Mouse (Mus musculus): ENCODE data around the gene Aebp1. TPM values are rescaled to one million over a fixed set of nuclear protein-coding genes. Genes with fewer than 3 reads are reported as not detected.

Aebp1 gene
- polyA plus RNA-seq, 1 experiment = 14.0 TPM

DNA sequence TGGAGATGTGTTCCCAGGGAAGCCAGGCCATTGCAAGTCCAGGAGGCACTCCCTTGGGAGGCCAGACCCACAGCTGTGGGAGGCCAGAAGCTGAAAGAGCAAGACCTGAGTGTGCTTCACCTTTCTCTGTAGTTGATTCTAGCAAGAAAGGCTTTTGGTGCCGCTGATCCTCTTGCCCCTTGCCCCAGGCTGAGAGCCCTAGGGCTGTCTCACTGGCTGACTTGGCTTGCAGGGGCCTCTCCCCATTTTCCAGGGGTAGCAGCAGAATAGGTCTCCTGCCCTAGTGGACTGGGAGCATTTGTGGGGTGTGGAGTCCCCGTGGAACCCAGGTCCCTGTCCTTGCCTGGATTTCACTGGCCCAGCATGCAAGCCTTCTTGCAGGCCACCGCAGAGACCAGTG is 39.6 kb downstream of the Aebp1 start:
- H3K27ac ChIP-seq (ENCODE audit: insufficient read depth, low read length) = 0 out of 2 replicates have a peak overlapping the region, but pooled peaks have one; percentile 2
- H3K4me3 ChIP-seq (ENCODE audit: insufficient read depth, low read length) = peak overlapping the region; percentile 1; the same call in 1 of the 2 replicates
- TF ChIP-seq CTCF (IDR thresholded peaks at IDR 0.05; ENCODE audit: extremely low read depth, insufficient read depth, low read length) (no peak), POLR2A (IDR thresholded peaks at IDR 0.05; ENCODE audit: extremely low read depth, insufficient read depth, low read length) (no peak)
- peaks cover 6% of the 10 kb centered on the region; the same call in 1 of the 2 replicates for H3K4me1 ChIP-seq (ENCODE audit: control insufficient read depth, insufficient read depth, low read length)

DNA sequence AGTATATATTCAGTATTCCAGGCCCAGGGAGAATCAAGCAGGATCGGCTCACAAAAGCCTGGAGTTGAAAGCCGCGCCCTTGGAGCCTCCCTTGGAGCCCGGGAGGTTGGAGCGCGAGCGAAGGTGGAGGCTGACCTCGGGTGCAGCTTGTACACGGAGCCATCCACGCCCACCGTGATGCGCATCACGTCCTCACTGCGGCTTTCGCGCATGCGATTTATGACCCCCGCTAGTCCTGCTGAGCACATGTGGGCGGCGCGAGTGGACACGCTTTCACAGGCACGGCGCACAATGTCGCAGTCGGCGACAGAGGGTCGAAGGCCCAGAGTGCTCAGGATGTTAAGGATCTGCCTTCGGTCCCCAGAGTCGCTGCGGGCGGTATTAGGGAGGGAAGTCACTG is 40.2 kb downstream of the Aebp1 start:
- peak overlapping the region; percentile 40; the same call in 1 of the 2 replicates for H3K27ac ChIP-seq (ENCODE audit: insufficient read depth, low read length)

DNA sequence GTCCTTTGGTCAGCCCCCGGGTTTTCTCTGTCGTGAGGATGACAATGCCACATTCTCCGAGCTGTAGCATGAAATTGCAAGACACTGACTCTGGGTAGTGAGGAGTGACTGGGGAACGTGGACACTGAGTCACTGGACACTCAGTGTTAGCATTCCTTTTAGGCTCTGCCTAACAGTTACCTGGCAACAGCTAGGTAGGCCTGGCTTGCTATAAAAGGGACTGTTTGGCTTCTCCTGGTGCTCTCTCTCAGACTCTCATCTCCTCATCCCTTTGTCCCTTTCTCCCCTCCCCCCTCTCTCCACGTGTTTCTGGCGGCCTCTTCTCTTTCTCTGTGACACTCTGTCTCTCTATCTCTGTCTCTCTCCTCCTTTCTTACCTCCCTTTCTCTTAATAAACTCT is 40.6 kb downstream of the Aebp1 start:
- Histone ChIP-seq H3K4me3 (ENCODE audit: insufficient read depth, low read length) (peak overlapping the region; percentile 1; the same call in 1 of the 2 replicates), H3K4me1 (ENCODE audit: control insufficient read depth, insufficient read depth, low read length) (peaks cover 6% of the 10 kb centered on the region; the same call in 1 of the 2 replicates), H3K27ac (ENCODE audit: insufficient read depth, low read length) (peak overlapping the region; percentile 40; the same call in 1 of the 2 replicates)
- TF ChIP-seq POLR2A (IDR thresholded peaks at IDR 0.05; ENCODE audit: extremely low read depth, insufficient read depth, low read length) (no peak), CTCF (IDR thresholded peaks at IDR 0.05; ENCODE audit: extremely low read depth, insufficient read depth, low read length) (no peak)

More for the DNA sequence above, 40.2 kb downstream of the Aebp1 start:
- TF ChIP-seq POLR2A (IDR thresholded peaks at IDR 0.05; ENCODE audit: extremely low read depth, insufficient read depth, low read length) (peak; percentile 42; the same call in 1 of the 2 replicates), CTCF (IDR thresholded peaks at IDR 0.05; ENCODE audit: extremely low read depth, insufficient read depth, low read length) (no peak)
- peaks cover 6% of the 10 kb centered on the region; the same call in 1 of the 2 replicates for H3K4me1 ChIP-seq (ENCODE audit: control insufficient read depth, insufficient read depth, low read length)
- H3K4me3 ChIP-seq (ENCODE audit: insufficient read depth, low read length) = peak overlapping the region; percentile 1; the same call in 1 of the 2 replicates

DNA sequence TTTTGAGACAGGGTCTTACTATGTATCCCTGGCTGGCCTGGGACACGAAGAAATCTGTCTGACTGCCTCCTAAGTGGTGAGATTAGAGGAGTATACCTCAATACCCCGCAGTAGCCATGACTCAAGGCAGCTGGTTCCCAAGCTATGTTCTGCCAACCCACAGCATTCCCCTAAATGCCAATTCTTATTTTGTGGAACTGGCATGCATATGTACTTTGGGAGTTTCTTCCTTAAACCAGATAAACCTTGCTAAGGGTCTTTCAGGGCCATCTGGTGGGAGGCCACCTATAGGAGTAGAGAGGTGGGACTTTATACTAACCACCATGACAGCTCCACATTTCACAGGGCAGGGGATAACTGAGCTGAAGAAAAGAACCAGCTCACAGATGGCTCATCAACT is 42.1 kb downstream of the Aebp1 start:
- Histone ChIP-seq H3K4me3 (ENCODE audit: insufficient read depth, low read length) (no peak overlapping the region), H3K27ac (ENCODE audit: insufficient read depth, low read length) (no peak overlapping the region), H3K4me1 (ENCODE audit: control insufficient read depth, insufficient read depth, low read length) (peaks cover 6% of the 10 kb centered on the region; the same call in 1 of the 2 replicates)
- no peak for TF ChIP-seq CTCF (IDR thresholded peaks at IDR 0.05; ENCODE audit: extremely low read depth, insufficient read depth, low read length)

DNA sequence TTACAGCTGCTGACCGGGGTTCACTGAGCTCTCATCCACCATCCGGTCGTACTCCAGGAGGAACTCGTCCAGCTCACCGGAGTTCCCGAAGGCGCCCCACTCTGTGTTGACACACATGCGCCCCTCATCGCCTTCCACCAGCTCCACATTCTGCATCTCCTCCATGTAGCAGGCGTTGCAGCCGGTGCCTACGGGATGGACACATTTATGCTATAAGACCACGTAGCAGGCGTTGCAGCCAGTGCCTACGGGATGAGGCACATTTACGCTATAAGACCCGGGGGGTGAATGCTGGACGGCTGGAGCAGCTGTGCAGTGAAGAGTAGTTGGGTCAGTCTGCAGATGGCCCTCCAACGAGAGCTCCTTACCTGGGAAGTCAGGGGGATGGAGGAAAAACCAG is 42.6 kb downstream of the Aebp1 start:
- Histone ChIP-seq H3K27ac (ENCODE audit: insufficient read depth, low read length) (no peak overlapping the region; the same call in 1 of the 2 replicates), H3K4me3 (ENCODE audit: insufficient read depth, low read length) (no peak overlapping the region), H3K4me1 (ENCODE audit: control insufficient read depth, insufficient read depth, low read length) (peaks cover 6% of the 10 kb centered on the region; the same call in 1 of the 2 replicates)
- no peak for TF ChIP-seq POLR2A (IDR thresholded peaks at IDR 0.05; ENCODE audit: extremely low read depth, insufficient read depth, low read length)
- no peak for TF ChIP-seq CTCF (IDR thresholded peaks at IDR 0.05; ENCODE audit: extremely low read depth, insufficient read depth, low read length)

DNA sequence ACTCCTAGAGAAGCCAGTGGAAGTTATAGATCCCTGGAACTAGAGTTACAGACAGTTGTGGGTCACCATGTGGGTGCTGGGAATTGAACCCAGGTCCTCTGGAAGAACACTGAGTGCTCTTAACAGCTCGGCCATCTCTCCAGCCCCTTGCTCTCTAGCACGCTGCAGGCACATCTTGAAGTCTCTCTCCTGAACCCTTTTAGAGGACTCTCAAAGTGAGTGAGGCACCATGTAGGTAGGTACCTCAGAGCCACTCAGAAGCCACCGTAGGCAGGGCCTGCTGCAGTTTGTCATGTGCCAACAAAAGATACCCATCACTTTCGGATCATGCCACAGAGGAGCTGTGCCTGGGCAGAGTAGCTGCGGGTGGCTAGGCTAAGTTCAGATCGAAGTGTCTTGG is 43.1 kb downstream of the Aebp1 start:
- peaks cover 6% of the 10 kb centered on the region; the same call in 1 of the 2 replicates for H3K4me1 ChIP-seq (ENCODE audit: control insufficient read depth, insufficient read depth, low read length)
- H3K4me3 ChIP-seq (ENCODE audit: insufficient read depth, low read length) = no peak overlapping the region
- H3K27ac ChIP-seq (ENCODE audit: insufficient read depth, low read length) = no peak overlapping the region
- TF ChIP-seq POLR2A (IDR thresholded peaks at IDR 0.05; ENCODE audit: extremely low read depth, insufficient read depth, low read length) (no peak), CTCF (IDR thresholded peaks at IDR 0.05; ENCODE audit: extremely low read depth, insufficient read depth, low read length) (no peak)

DNA sequence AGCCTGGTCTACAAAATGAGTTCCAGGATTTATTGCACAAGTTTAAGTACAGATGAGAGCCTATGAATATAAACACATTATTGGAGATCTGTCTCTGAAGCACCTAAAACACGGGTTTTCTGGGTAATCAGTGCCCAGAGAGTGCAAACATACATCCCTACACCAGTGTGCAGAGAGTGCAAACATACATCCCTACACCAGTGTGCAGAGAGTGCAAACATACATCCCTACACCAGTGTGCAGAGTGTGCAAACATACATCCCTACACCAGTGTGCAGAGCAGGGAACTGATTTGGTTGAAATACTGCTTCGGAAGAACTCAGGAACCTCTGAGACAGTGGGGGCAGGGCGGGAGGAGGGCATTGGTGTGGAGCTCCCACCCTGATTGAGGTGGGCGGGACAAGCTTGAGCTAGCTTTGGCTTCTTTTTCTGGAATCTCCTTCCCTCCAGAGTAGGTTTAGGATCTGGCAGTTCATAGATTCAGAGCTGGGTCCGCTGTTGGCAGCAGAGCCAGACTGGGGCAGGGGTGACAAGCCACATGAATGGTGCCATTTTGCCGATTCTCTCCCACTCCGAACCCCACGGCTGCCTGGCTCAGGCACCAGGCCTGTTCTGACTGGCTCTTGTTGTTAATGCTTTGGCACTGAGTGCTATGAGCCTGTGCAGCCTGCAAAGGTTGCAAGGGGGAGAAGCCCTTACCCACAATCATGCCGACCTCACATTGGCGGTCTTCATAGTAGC is 44.2 kb downstream of the Aebp1 start:
- TF ChIP-seq POLR2A (IDR thresholded peaks at IDR 0.05; ENCODE audit: extremely low read depth, insufficient read depth, low read length) (no peak), CTCF (IDR thresholded peaks at IDR 0.05; ENCODE audit: extremely low read depth, insufficient read depth, low read length) (no peak)
- Histone ChIP-seq H3K4me1 (ENCODE audit: control insufficient read depth, insufficient read depth, low read length) (peaks cover 6% of the 10 kb centered on the region; the same call in 1 of the 2 replicates), H3K4me3 (ENCODE audit: insufficient read depth, low read length) (no peak overlapping the region), H3K27ac (ENCODE audit: insufficient read depth, low read length) (no peak overlapping the region)

DNA sequence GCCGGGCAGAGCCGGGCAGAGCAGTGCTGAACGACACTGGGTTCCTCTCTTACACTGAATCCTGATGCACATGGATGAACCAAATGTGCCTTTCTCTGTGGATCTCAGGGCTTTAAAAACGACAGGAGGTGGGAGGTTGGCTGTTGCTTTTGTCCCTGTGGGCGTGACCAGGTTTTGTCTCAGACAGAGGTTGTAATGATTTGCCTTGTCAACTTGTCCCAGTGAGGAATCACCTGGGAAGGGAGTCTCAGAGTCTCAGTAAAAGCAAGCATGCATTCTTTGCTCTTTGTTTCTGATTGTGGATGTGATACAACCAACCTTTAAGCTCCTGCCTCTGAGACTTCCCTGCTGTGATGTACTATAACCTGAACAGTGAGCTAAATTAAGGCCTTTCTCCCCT is 45.3 kb downstream of the Aebp1 start:
- no peak overlapping the region for H3K4me3 ChIP-seq (ENCODE audit: insufficient read depth, low read length)
- H3K4me1 ChIP-seq (ENCODE audit: control insufficient read depth, insufficient read depth, low read length) = peaks cover 6% of the 10 kb centered on the region; the same call in 1 of the 2 replicates
- H3K27ac ChIP-seq (ENCODE audit: insufficient read depth, low read length) = no peak overlapping the region
- TF ChIP-seq CTCF (IDR thresholded peaks at IDR 0.05; ENCODE audit: extremely low read depth, insufficient read depth, low read length) = no peak
- TF ChIP-seq POLR2A (IDR thresholded peaks at IDR 0.05; ENCODE audit: extremely low read depth, insufficient read depth, low read length) = no peak

DNA sequence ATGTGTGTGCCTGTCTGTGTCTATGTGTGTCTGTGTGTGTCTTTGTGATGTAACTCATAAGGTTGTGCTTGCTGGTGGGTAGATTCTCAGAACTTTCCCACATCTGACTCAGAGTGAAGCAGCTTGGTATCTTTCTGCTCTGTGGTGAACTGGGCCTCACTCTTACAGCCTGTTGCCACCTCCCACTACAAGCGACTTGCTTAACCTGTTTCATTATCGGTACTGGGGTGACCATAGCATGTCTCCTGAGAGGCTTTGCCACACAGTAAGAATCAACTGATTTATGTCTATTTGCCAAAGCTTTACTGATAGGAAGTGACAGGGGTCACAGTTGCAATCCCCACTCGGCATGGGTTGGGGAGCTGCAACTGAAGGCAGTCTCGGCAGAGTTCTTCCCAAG is 46.9 kb downstream of the Aebp1 start:
- H3K4me3 ChIP-seq (ENCODE audit: insufficient read depth, low read length) = no peak overlapping the region
- TF ChIP-seq POLR2A (IDR thresholded peaks at IDR 0.05; ENCODE audit: extremely low read depth, insufficient read depth, low read length) = no peak
- no peak for TF ChIP-seq CTCF (IDR thresholded peaks at IDR 0.05; ENCODE audit: extremely low read depth, insufficient read depth, low read length)
- peaks cover 3% of the 10 kb centered on the region; the same call in 1 of the 2 replicates for H3K4me1 ChIP-seq (ENCODE audit: control insufficient read depth, insufficient read depth, low read length)
- no peak overlapping the region for H3K27ac ChIP-seq (ENCODE audit: insufficient read depth, low read length)

DNA sequence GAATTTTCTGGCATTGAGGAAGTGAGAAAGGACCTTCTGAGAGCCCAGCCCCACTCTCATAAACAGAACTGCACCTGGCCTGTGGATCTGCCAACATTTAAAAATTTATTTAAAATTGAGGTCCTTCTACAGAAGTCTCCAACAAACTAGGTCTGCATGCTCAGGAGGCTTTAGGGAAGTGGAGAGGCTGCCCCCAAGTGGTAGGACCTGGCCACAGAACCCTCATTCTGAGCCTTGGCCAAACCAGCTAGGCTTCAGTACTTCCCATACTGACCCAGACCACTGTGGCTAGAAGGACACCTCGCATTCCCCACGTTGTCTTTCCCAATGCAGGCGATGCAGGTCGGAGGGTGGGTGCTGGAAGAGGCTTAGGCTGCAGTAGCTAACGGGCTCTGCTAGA is 50.9 kb downstream of the Aebp1 start:
- Histone ChIP-seq H3K4me3 (ENCODE audit: insufficient read depth, low read length) (no peak overlapping the region), H3K27ac (ENCODE audit: insufficient read depth, low read length) (no peak overlapping the region), H3K4me1 (ENCODE audit: control insufficient read depth, insufficient read depth, low read length) (no peaks in the 10 kb centered on the region)
- TF ChIP-seq POLR2A (IDR thresholded peaks at IDR 0.05; ENCODE audit: extremely low read depth, insufficient read depth, low read length) (no peak), CTCF (IDR thresholded peaks at IDR 0.05; ENCODE audit: extremely low read depth, insufficient read depth, low read length) (peak; percentile 79)
